Mouse (Mus musculus) Patski (cell line): ENCODE data around the gene Htt. TPM values are rescaled to one million over a fixed set of nuclear protein-coding genes. Genes with fewer than 3 reads are reported as not detected.

Experiments used
- ATAC-seq: fragments of 100-300 bp; one replicate; pipeline ENCODE4 v1.8.0; 2021
- CTCF ChIA-PET: fragments of 350-600 bp; sonication (Branson Sonifier 250); formaldehyde crosslinking; loops from one replicate; lab custom pipeline; 2022; ENCODE audit warnings: inconsistent platforms; lab: Charles Lee
- POLR2A ChIA-PET: fragments of 350-600 bp; sonication (Branson Sonifier 250); formaldehyde crosslinking; loops from one replicate; lab custom pipeline; 2022; ENCODE audit warnings: antibody characterized with exemption, inconsistent platforms; lab: Charles Lee
- DNase-seq: peaks from one replicate; pipeline ENCODE4 v3.0.0-alpha.2; 2011; ENCODE audit warnings: low read depth, low spot score
- H3K27me3 ChIP-seq: fragments of 371-371 bp; one replicate; pipeline ENCODE4 v1.5.1; 2021
- CTCF ChIP-seq: fragments of 100-300 bp; IDR thresholded peaks from one replicate; pipeline ENCODE4 v1.5.1; 2021
- in situ Hi-C: fragments of 300-500 bp; cut with MboI; formaldehyde crosslinking; loops from 3 replicates; pipeline ENCODE4 v1.11.1; 2018; ENCODE audit warnings: low pct_unique_long_range_greater_than_20kb, mixed read lengths
- polyA plus RNA-seq: library from polyadenylated mRNA; unstranded; gene quantifications from one replicate; pipeline ENCODE4 v1.2.3, GENCODE M21; 2021

The Htt gene
- polyA plus RNA-seq, 1 experiment from 2014 or later, result 22.7 TPM

GRCm38 (mm10) chr5:34909634-34910503, 148.3 kb downstream of the Htt start:
- POLR2A ChIA-PET, result interaction anchor here (1.2 kb wide), 1 partner anchor 10 kb away, joined by 3 read pairs; no protein-coding TSS in a partner anchor
- CTCF ChIA-PET, result interaction anchor here (0.9 to 2.1 kb wide), 3 partner anchors 15 to 63 kb away, joined by 3 to 7 read pairs (median 4); no protein-coding TSS in a partner anchor
- DNase-seq (no peak), ATAC-seq (no peak)
- no peaks in the 10 kb centered on the region for H3K27me3 ChIP-seq
- no peak for TF ChIP-seq CTCF
- in situ Hi-C loops, result no loop called here

GRCm38 (mm10) chr5:34910504-34910815, 148.9 kb downstream of the Htt start:
- CTCF ChIA-PET, result interaction anchor here (0.9 to 2.1 kb wide), 3 partner anchors 15 to 62 kb away, joined by 3 to 7 read pairs (median 4); no protein-coding TSS in a partner anchor
- DNase-seq (no peak), ATAC-seq (no peak)
- in situ Hi-C loops, result no loop called here
- no peaks in the 10 kb centered on the region for H3K27me3 ChIP-seq
- POLR2A ChIA-PET, result interaction anchor here (1.2 kb wide), 1 partner anchor 10 kb away, joined by 3 read pairs; no protein-coding TSS in a partner anchor
- TF ChIP-seq CTCF, result no peak

- in situ Hi-C loops, result loop anchor here (5.0 kb wide), 1 partner anchor 126 kb away; the partner anchor contains the start of gene Hgfac
- ATAC-seq (no peak), DNase-seq (no peak)
- no peak for TF ChIP-seq CTCF
- ChIA-PET POLR2A (interaction anchor here (1.6 kb wide), 1 partner anchor 70 kb away, joined by 3 read pairs; no protein-coding TSS in a partner anchor), CTCF (interaction anchor here (0.7 to 3.2 kb wide), 27 partner anchors 9 to 132 kb away, joined by 3 to 14 read pairs (median 4); partner anchors contain the start of gene Hgfac)
- H3K27me3 ChIP-seq, result no peaks in the 10 kb centered on the region
These were observed 154.3 kb downstream of the Htt start for GRCm38 (mm10) chr5:34915801-34916200.

GRCm38 (mm10) chr5:34917234-34917655, 155.7 kb downstream of the Htt start:
- CTCF ChIA-PET, result interaction anchor here (1.0 to 2.7 kb wide), 2 partner anchors 15 to 124 kb away, joined by 3 to 14 read pairs; partner anchors contain the start of gene Hgfac

GRCm38 (mm10) chr5:34918785-34919184, 157.2 kb downstream of the Htt start:
- no peaks in the 10 kb centered on the region for H3K27me3 ChIP-seq
- ChIA-PET CTCF (interaction anchor here (1.1 to 1.4 kb wide), 2 partner anchors 13 to 171 kb away, joined by 3 read pairs; no protein-coding TSS in a partner anchor), POLR2A (no interaction called here)
- ATAC-seq, result no peak
- in situ Hi-C loops, result loop anchor here (5.0 kb wide), 1 partner anchor 124 kb away; the partner anchor contains the start of gene Hgfac
- no peak for DNase-seq
- no peak for TF ChIP-seq CTCF

More at GRCm38 (mm10) chr5:34917234-34917655, 155.7 kb downstream of the Htt start:
- no peak for TF ChIP-seq CTCF
- POLR2A ChIA-PET, result interaction anchor here (1.6 kb wide), 1 partner anchor 69 kb away, joined by 3 read pairs; no protein-coding TSS in a partner anchor
- ATAC-seq, result no peak
- no peak for DNase-seq
- in situ Hi-C loops, result loop anchor here (5.0 kb wide), 1 partner anchor 125 kb away; the partner anchor contains the start of gene Hgfac
- H3K27me3 ChIP-seq, result no peaks in the 10 kb centered on the region

GRCm38 (mm10) chr5:34922531-34922930, 161.0 kb downstream of the Htt start:
- ATAC-seq (no peak), DNase-seq (no peak)
- H3K27me3 ChIP-seq, result no peaks in the 10 kb centered on the region

GRCm38 (mm10) chr5:34923920-34924319, 162.4 kb downstream of the Htt start:
- in situ Hi-C loops, result no loop called here
- DNase-seq (no peak), ATAC-seq (no peak)
- no peaks in the 10 kb centered on the region for H3K27me3 ChIP-seq
- TF ChIP-seq CTCF, result no peak
- ChIA-PET POLR2A (no interaction called here), CTCF (interaction anchor here (2.7 kb wide), 1 partner anchor 8 kb away, joined by 13 read pairs; no protein-coding TSS in a partner anchor)

More at GRCm38 (mm10) chr5:34922531-34922930, 161.0 kb downstream of the Htt start:
- CTCF ChIA-PET, result interaction anchor here (0.7 kb wide), 1 partner anchor 69 kb away, joined by 3 read pairs; no protein-coding TSS in a partner anchor
- no peak for TF ChIP-seq CTCF
- POLR2A ChIA-PET, result no interaction called here
- in situ Hi-C loops, result no loop called here

- H3K27me3 ChIP-seq, result no peaks in the 10 kb centered on the region
- no peak for TF ChIP-seq CTCF
- DNase-seq, result no peak
- in situ Hi-C loops, result no loop called here
- no peak for ATAC-seq
- CTCF ChIA-PET, result interaction anchor here (2.7 kb wide), 1 partner anchor 9 kb away, joined by 13 read pairs; no protein-coding TSS in a partner anchor
- POLR2A ChIA-PET, result no interaction called here
These were observed 163.0 kb downstream of the Htt start for GRCm38 (mm10) chr5:34924519-34924918.

GRCm38 (mm10) chr5:34927648-34928047, 166.1 kb downstream of the Htt start:
- TF ChIP-seq CTCF, result no peak
- ChIA-PET CTCF (no interaction called here), POLR2A (no interaction called here)
- no peaks in the 10 kb centered on the region for H3K27me3 ChIP-seq
- ATAC-seq, result no peak
- DNase-seq, result no peak
- in situ Hi-C loops, result no loop called here
